Mouse (Mus musculus): ENCODE measurements at regions not wholly inside any gene's neighbourhood (a gene's known extent, or its start where the extent isn't known, plus 50 kb on each side); places are given as distances from the start of the nearest gene placed in this dataset.

GRCm38 (mm10) chr5:75880088-75880684 lies 98.1 kb downstream of the Kdr start:
- no peak overlapping the region for H3K4me3 ChIP-seq (ENCODE audit: low read depth, low read length)
- H3K27ac ChIP-seq (replicated peaks; ENCODE audit: low read depth, low read length) = no peak overlapping the region
- H3K4me2 ChIP-seq (ENCODE audit: low read depth, low read length) = no peak overlapping the region
- no peaks in the 10 kb centered on the region; the same call in 1 of the 2 replicates for H3K4me1 ChIP-seq (ENCODE audit: control insufficient read depth, insufficient read depth, low read length)
- DNase-seq (ENCODE audit: low spot score) (peak; percentile 58), ATAC-seq (replicated peaks; ENCODE audit: insufficient number of reproducible peaks, low FRiP score, low TSS enrichment, low read depth) (no peak)
- H3K9ac ChIP-seq (replicated peaks; ENCODE audit: low read length) = no peak overlapping the region
- 40% methylated on average over 10 of the region's 10 CpGs for WGBS
- H3K36me3 ChIP-seq (replicated peaks; ENCODE audit: control insufficient read depth, insufficient read depth, low read depth, low read length) = no peaks in the 10 kb centered on the region
- no peaks in the 10 kb centered on the region for H3K9me3 ChIP-seq (replicated peaks; ENCODE audit: control insufficient read depth, low read length)
- no peaks in the 10 kb centered on the region for H3K27me3 ChIP-seq (ENCODE audit: control insufficient read depth, insufficient read depth, low read length)

DNA sequence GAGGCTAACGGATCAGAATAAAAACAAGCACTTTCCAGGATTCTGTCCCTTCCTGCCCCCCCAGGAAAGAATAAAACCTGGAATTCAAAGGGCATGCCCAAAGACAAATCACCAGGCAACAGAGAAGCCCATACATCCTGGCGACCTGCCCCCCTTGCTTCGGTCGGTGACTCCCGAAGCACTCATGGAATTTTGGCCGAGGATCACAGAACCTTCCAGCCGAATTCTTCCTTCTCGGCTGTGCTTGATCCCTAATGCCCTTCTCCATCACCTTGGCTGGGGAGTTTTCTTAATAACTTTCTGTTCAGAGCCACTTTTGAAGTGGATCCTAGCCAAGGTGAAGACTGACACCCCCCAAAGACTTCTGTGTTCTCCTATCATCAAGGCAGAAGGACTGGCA lies 99.9 kb downstream of the Kdr start:
- no peak overlapping the region for H3K4me2 ChIP-seq (ENCODE audit: low read depth, low read length)
- no peaks in the 10 kb centered on the region; the same call in 1 of the 2 replicates for H3K4me1 ChIP-seq (ENCODE audit: control insufficient read depth, insufficient read depth, low read length)
- no peak overlapping the region for H3K27ac ChIP-seq (replicated peaks; ENCODE audit: low read depth, low read length)
- 88% methylated on average over 8 of the region's 8 CpGs for WGBS
- no peaks in the 10 kb centered on the region for H3K36me3 ChIP-seq (replicated peaks; ENCODE audit: control insufficient read depth, insufficient read depth, low read depth, low read length)
- no peaks in the 10 kb centered on the region for H3K9me3 ChIP-seq (replicated peaks; ENCODE audit: control insufficient read depth, low read length)
- H3K27me3 ChIP-seq (ENCODE audit: control insufficient read depth, insufficient read depth, low read length) = no peaks in the 10 kb centered on the region
- DNase-seq (ENCODE audit: low spot score) = no peak
- ATAC-seq (replicated peaks; ENCODE audit: insufficient number of reproducible peaks, low FRiP score, low TSS enrichment, low read depth) = no peak
- H3K4me3 ChIP-seq (ENCODE audit: low read depth, low read length) = no peak overlapping the region
- no peak overlapping the region for H3K9ac ChIP-seq (replicated peaks; ENCODE audit: low read length)

DNA sequence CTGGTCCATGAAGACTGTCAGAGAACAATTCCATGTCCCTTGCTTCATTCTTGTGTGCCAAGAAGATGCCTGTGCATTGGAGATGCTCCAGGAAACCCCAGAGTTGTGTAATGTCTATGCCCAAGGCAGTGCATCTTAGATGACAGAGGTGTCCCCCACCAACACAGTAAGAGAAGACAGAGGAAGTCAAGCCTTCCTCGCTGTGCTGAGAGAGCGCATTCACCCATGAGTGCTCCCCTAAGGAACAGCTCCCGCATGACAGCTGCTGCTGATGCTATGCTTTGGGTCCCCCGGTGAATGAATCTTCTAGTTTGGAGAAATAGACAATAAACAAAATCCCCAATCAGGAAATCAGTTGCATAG lies 100.7 kb downstream of the Kdr start:
- no peak overlapping the region for H3K27ac ChIP-seq (replicated peaks; ENCODE audit: low read depth, low read length)
- no peaks in the 10 kb centered on the region for H3K36me3 ChIP-seq (replicated peaks; ENCODE audit: control insufficient read depth, insufficient read depth, low read depth, low read length)
- H3K4me2 ChIP-seq (ENCODE audit: low read depth, low read length) = no peak overlapping the region
- 80% methylated on average over 4 of the region's 4 CpGs for WGBS
- ATAC-seq (replicated peaks; ENCODE audit: insufficient number of reproducible peaks, low FRiP score, low TSS enrichment, low read depth) = no peak
- H3K4me1 ChIP-seq (ENCODE audit: control insufficient read depth, insufficient read depth, low read length) = no peaks in the 10 kb centered on the region; the same call in 1 of the 2 replicates
- H3K27me3 ChIP-seq (ENCODE audit: control insufficient read depth, insufficient read depth, low read length) = no peaks in the 10 kb centered on the region
- H3K9me3 ChIP-seq (replicated peaks; ENCODE audit: control insufficient read depth, low read length) = no peaks in the 10 kb centered on the region
- DNase-seq (ENCODE audit: low spot score) = no peak
- H3K9ac ChIP-seq (replicated peaks; ENCODE audit: low read length) = no peak overlapping the region
- no peak overlapping the region for H3K4me3 ChIP-seq (ENCODE audit: low read depth, low read length)

- 64% methylated on average over 9 of the region's 9 CpGs for WGBS
These were observed 101.2 kb downstream of the Kdr start for GRCm38 (mm10) chr5:75876871-75877608.

GRCm38 (mm10) chr5:75871120-75871519 lies 107.1 kb downstream of the Kdr start:
- Histone ChIP-seq H3K9me3 (replicated peaks; ENCODE audit: control insufficient read depth, low read length) (no peaks in the 10 kb centered on the region), H3K27me3 (ENCODE audit: control insufficient read depth, insufficient read depth, low read length) (no peaks in the 10 kb centered on the region), H3K36me3 (replicated peaks; ENCODE audit: control insufficient read depth, insufficient read depth, low read depth, low read length) (no peaks in the 10 kb centered on the region), H3K4me2 (ENCODE audit: low read depth, low read length) (no peak overlapping the region), H3K4me1 (ENCODE audit: control insufficient read depth, insufficient read depth, low read length) (no peaks in the 10 kb centered on the region), H3K27ac (replicated peaks; ENCODE audit: low read depth, low read length) (no peak overlapping the region), H3K4me3 (ENCODE audit: low read depth, low read length) (no peak overlapping the region), H3K9ac (replicated peaks; ENCODE audit: low read length) (no peak overlapping the region)
- peak; percentile 87 for DNase-seq (ENCODE audit: low spot score)
- ATAC-seq (replicated peaks; ENCODE audit: insufficient number of reproducible peaks, low FRiP score, low TSS enrichment, low read depth) = no peak
- WGBS = 30% methylated on average over 8 of the region's 8 CpGs

More at GRCm38 (mm10) chr5:75876871-75877608, 101.2 kb downstream of the Kdr start:
- no peak overlapping the region for H3K4me3 ChIP-seq (ENCODE audit: low read depth, low read length)
- no peaks in the 10 kb centered on the region for H3K36me3 ChIP-seq (replicated peaks; ENCODE audit: control insufficient read depth, insufficient read depth, low read depth, low read length)
- no peak for DNase-seq (ENCODE audit: low spot score)
- no peak overlapping the region for H3K9ac ChIP-seq (replicated peaks; ENCODE audit: low read length)
- H3K27ac ChIP-seq (replicated peaks; ENCODE audit: low read depth, low read length) = no peak overlapping the region
- H3K9me3 ChIP-seq (replicated peaks; ENCODE audit: control insufficient read depth, low read length) = no peaks in the 10 kb centered on the region
- H3K4me2 ChIP-seq (ENCODE audit: low read depth, low read length) = no peak overlapping the region
- H3K4me1 ChIP-seq (ENCODE audit: control insufficient read depth, insufficient read depth, low read length) = no peaks in the 10 kb centered on the region; the same call in 1 of the 2 replicates
- ATAC-seq (replicated peaks; ENCODE audit: insufficient number of reproducible peaks, low FRiP score, low TSS enrichment, low read depth) = no peak
- H3K27me3 ChIP-seq (ENCODE audit: control insufficient read depth, insufficient read depth, low read length) = no peaks in the 10 kb centered on the region

- Histone ChIP-seq H3K36me3 (replicated peaks; ENCODE audit: control insufficient read depth, insufficient read depth, low read depth, low read length) (no peaks in the 10 kb centered on the region), H3K27ac (replicated peaks; ENCODE audit: low read depth, low read length) (no peak overlapping the region), H3K27me3 (ENCODE audit: control insufficient read depth, insufficient read depth, low read length) (no peaks in the 10 kb centered on the region), H3K4me3 (ENCODE audit: low read depth, low read length) (no peak overlapping the region), H3K9ac (replicated peaks; ENCODE audit: low read length) (no peak overlapping the region), H3K9me3 (replicated peaks; ENCODE audit: control insufficient read depth, low read length) (no peaks in the 10 kb centered on the region), H3K4me2 (ENCODE audit: low read depth, low read length) (no peak overlapping the region), H3K4me1 (ENCODE audit: control insufficient read depth, insufficient read depth, low read length) (no peaks in the 10 kb centered on the region)
- no peak for ATAC-seq (replicated peaks; ENCODE audit: insufficient number of reproducible peaks, low FRiP score, low TSS enrichment, low read depth)
- no peak for DNase-seq (ENCODE audit: low spot score)
- WGBS = 86% methylated on average over 14 of the region's 14 CpGs
These were observed 107.6 kb downstream of the Kdr start for GRCm38 (mm10) chr5:75870666-75871065.

- DNase-seq (ENCODE audit: low spot score) (no peak), ATAC-seq (replicated peaks; ENCODE audit: insufficient number of reproducible peaks, low FRiP score, low TSS enrichment, low read depth) (no peak)
- no peaks in the 10 kb centered on the region for H3K4me1 ChIP-seq (ENCODE audit: control insufficient read depth, insufficient read depth, low read length)
- 72% methylated on average over 4 of the region's 4 CpGs for WGBS
- no peak overlapping the region for H3K4me3 ChIP-seq (ENCODE audit: low read depth, low read length)
- no peaks in the 10 kb centered on the region for H3K36me3 ChIP-seq (replicated peaks; ENCODE audit: control insufficient read depth, insufficient read depth, low read depth, low read length)
- no peak overlapping the region for H3K4me2 ChIP-seq (ENCODE audit: low read depth, low read length)
- no peak overlapping the region for H3K9ac ChIP-seq (replicated peaks; ENCODE audit: low read length)
- no peak overlapping the region for H3K27ac ChIP-seq (replicated peaks; ENCODE audit: low read depth, low read length)
- no peaks in the 10 kb centered on the region for H3K27me3 ChIP-seq (ENCODE audit: control insufficient read depth, insufficient read depth, low read length)
- no peaks in the 10 kb centered on the region for H3K9me3 ChIP-seq (replicated peaks; ENCODE audit: control insufficient read depth, low read length)
These were observed 108.7 kb downstream of the Kdr start for GRCm38 (mm10) chr5:75869535-75869934.

DNA sequence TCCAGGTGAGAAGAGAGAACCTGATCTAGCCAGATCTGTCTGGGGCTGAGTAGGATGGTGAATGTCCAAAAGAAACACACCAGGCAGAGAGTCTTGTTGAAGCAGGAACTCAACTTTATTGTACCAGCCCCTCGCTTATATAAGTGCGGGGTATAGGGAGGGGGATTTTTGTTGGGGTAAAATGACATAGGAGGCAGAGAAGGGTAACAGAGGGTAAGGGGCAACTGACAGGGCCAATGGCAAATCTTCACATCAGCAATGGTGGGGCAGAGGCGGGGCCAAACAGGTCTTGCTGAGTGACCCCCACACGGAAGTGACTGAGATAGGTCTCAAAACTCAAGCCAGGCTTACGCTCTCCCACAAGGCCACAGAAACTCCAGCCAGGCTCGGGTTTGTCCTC lies 113.2 kb downstream of the Kdr start:
- no peak overlapping the region for H3K4me3 ChIP-seq (ENCODE audit: low read depth, low read length)
- no peaks in the 10 kb centered on the region for H3K4me1 ChIP-seq (ENCODE audit: control insufficient read depth, insufficient read depth, low read length)
- DNase-seq (ENCODE audit: low spot score) = no peak
- no peaks in the 10 kb centered on the region for H3K36me3 ChIP-seq (replicated peaks; ENCODE audit: control insufficient read depth, insufficient read depth, low read depth, low read length)
- H3K9me3 ChIP-seq (replicated peaks; ENCODE audit: control insufficient read depth, low read length) = no peaks in the 10 kb centered on the region
- no peak overlapping the region for H3K9ac ChIP-seq (replicated peaks; ENCODE audit: low read length)
- 91% methylated on average over 6 of the region's 6 CpGs for whole genome bisulfite sequencing
- no peak overlapping the region for H3K27ac ChIP-seq (replicated peaks; ENCODE audit: low read depth, low read length)
- no peak for ATAC-seq (replicated peaks; ENCODE audit: insufficient number of reproducible peaks, low FRiP score, low TSS enrichment, low read depth)
- no peak overlapping the region for H3K4me2 ChIP-seq (ENCODE audit: low read depth, low read length)
- no peaks in the 10 kb centered on the region for H3K27me3 ChIP-seq (ENCODE audit: control insufficient read depth, insufficient read depth, low read length)
